Mouse (Mus musculus) lung, adult 2 months (tissue): ENCODE data around the gene Ppp1r35. TPM values are rescaled to one million over a fixed set of nuclear protein-coding genes. Genes with fewer than 3 reads are reported as not detected.
"Not testable (repeated sequence)": the region's sequence is repeated elsewhere in the genome, so short reads cannot be mapped to it uniquely, and the experiment has no call there.

ENCODE experiments used
- DNase-seq: peaks from one replicate; pipeline ENCODE4 v3.0.0; 2022
- H3K4me1 ChIP-seq: fragments of 200-500 bp; 2 replicates; pipeline ENCODE4 v1.6.1; 2011; ENCODE audit warnings: low read length; ENCODE audit not compliant: control insufficient read depth, insufficient read depth
- H3K4me3 ChIP-seq: fragments of 200-500 bp; replicated peaks from 2 replicates; pipeline ENCODE3; 2011; ENCODE audit warnings: low read depth, mild to moderate bottlenecking, control low read depth, low read length; ENCODE audit errors: extremely low read depth
- CTCF ChIP-seq: fragments of 200-500 bp; IDR thresholded peaks from 2 replicates; pipeline ENCODE4 v1.5.1; 2011; ENCODE audit warnings: mild to moderate bottlenecking, low read length, control low read depth; ENCODE audit not compliant: insufficient read depth
- POLR2A ChIP-seq: fragments of 200-500 bp; IDR thresholded peaks from 2 replicates; pipeline ENCODE4 v1.6.1; 2011; ENCODE audit warnings: low read depth, mild to moderate bottlenecking, control low read depth, low read length, borderline replicate concordance; ENCODE audit errors: extremely low read depth
- WGBS: fragments of 180-500 bp; shearing (Covaris S2); methylation state at CpG from one replicate; pipeline ENCODE4 v1.1.7; 2018; 5-methylcytosine and 5-hydroxymethylcytosine counted together
- polyA plus RNA-seq: library from polyadenylated mRNA; depleted of rRNA; stranded (reverse); fragments of >200 nt; gene quantifications from 2 replicates; pipeline ENCODE4 v1.2.3, GENCODE M21; 2012

The Ppp1r35 gene
- polyA plus RNA-seq, 1 experiment: 32.7 TPM

- whole genome bisulfite sequencing: 94% methylated on average over 6 of the region's 6 CpGs
- no peak for TF ChIP-seq POLR2A
- TF ChIP-seq CTCF: no peak
- Histone ChIP-seq H3K4me3 (no peak overlapping the region), H3K4me1 (peaks cover 4% of the 10 kb centered on the region; the same call in 1 of the 2 replicates)
- no peak for DNase-seq
Observed at GRCm38 (mm10) chr5:137742836-137743235, 35.8 kb upstream of the Ppp1r35 start.

GRCm38 (mm10) chr5:137744197-137744596, 34.5 kb upstream of the Ppp1r35 start:
- TF ChIP-seq CTCF: no peak
- TF ChIP-seq POLR2A: no peak
- Histone ChIP-seq H3K4me1 (peaks cover 10% of the 10 kb centered on the region), H3K4me3 (no peak overlapping the region)
- no peak for DNase-seq
- WGBS: 84% methylated on average over 7 of the region's 7 CpGs

GRCm38 (mm10) chr5:137745214-137746171, 33.2 kb upstream of the Ppp1r35 start, which contains the start of gene Tsc22d4:
Gene Tsc22d4, plus strand, starts transcription at chr5:137745730.
- H3K4me3 ChIP-seq: peak within 1 kb of the TSS; percentile 81
- DNase-seq: peak; percentile 90
- H3K4me1 ChIP-seq: peaks cover 10% of the 10 kb centered on the region
- TF ChIP-seq POLR2A: peak; percentile 92; the same call in 1 of the 2 replicates
- TF ChIP-seq CTCF: no peak
- 2% methylated on average over 28 of the region's 28 CpGs for WGBS

GRCm38 (mm10) chr5:137746282-137746850, 32.3 kb upstream of the Ppp1r35 start:
- 0% methylated on average over 20 of the region's 20 CpGs for WGBS
- TF ChIP-seq POLR2A: no peak
- TF ChIP-seq CTCF: no peak
- peak overlapping the region; percentile 81 for H3K4me3 ChIP-seq
- DNase-seq: peak; percentile 71
- H3K4me1 ChIP-seq: peaks cover 10% of the 10 kb centered on the region

- peak; percentile 45 for DNase-seq
Observed at GRCm38 (mm10) chr5:137746851-137747325, 31.8 kb upstream of the Ppp1r35 start.

GRCm38 (mm10) chr5:137747326-137747961, 31.2 kb upstream of the Ppp1r35 start:
- DNase-seq: peak; percentile 60
- Histone ChIP-seq H3K4me3 (peak overlapping the region; percentile 81), H3K4me1 (peaks cover 10% of the 10 kb centered on the region)
- TF ChIP-seq CTCF (no peak), POLR2A (no peak)
- 3% methylated on average over 26 of the region's 26 CpGs for WGBS

More at GRCm38 (mm10) chr5:137746851-137747325, 31.8 kb upstream of the Ppp1r35 start:
- peak overlapping the region; percentile 81 for H3K4me3 ChIP-seq
- TF ChIP-seq CTCF (no peak), POLR2A (no peak)
- peaks cover 10% of the 10 kb centered on the region for H3K4me1 ChIP-seq
- WGBS: 0% methylated on average over 15 of the region's 16 CpGs

GRCm38 (mm10) chr5:137748130-137748770, 30.4 kb upstream of the Ppp1r35 start:
- WGBS: 11% methylated on average over 5 of the region's 5 CpGs
- H3K4me3 ChIP-seq: peak overlapping the region; percentile 22
- no peak for DNase-seq
- TF ChIP-seq CTCF: no peak
- no peak for TF ChIP-seq POLR2A
- peaks cover 10% of the 10 kb centered on the region for H3K4me1 ChIP-seq

- Histone ChIP-seq H3K4me3 (peak overlapping the region; percentile 34), H3K4me1 (peaks cover 10% of the 10 kb centered on the region)
- DNase-seq: no peak
- TF ChIP-seq POLR2A (no peak), CTCF (no peak)
- WGBS: 18% methylated on average over 6 of the region's 6 CpGs
Observed at GRCm38 (mm10) chr5:137749196-137749836, 29.3 kb upstream of the Ppp1r35 start.

- peaks cover 10% of the 10 kb centered on the region for H3K4me1 ChIP-seq
- 75% methylated on average over 7 of the region's 8 CpGs for WGBS
- H3K4me3 ChIP-seq, DNase-seq: not testable (repeated sequence)
Observed at GRCm38 (mm10) chr5:137750212-137750611, 28.4 kb upstream of the Ppp1r35 start.
